Mouse (Mus musculus) stomach, embryonic 15.5 days (tissue): Measurements from ENCODE around the gene Mapk8ip1. TPM values are rescaled to one million over a fixed set of nuclear protein-coding genes. Genes with fewer than 3 reads are reported as not detected.

Experiments
- ATAC-seq: fragments of 200-750 bp; cut with Nextera tagmentation; 2 replicates; pipeline ENCODE4 v1.8.0; 2017; ENCODE audit warnings: low read depth, moderate number of reproducible peaks, moderate TSS enrichment; ENCODE audit not compliant: insufficient read depth, low FRiP score
- H3K27ac ChIP-seq: fragments of 300-500 bp; sonication (generic); 2 replicates; pipeline ENCODE4 v1.5.1; 2015; ENCODE audit warnings: mild to moderate bottlenecking, inconsistent platforms
- H3K27me3 ChIP-seq: fragments of 300-500 bp; sonication (generic); replicated peaks from 2 replicates; pipeline ENCODE4 v1.6.1; 2015; ENCODE audit warnings: inconsistent platforms
- H3K36me3 ChIP-seq: fragments of 300-500 bp; sonication (generic); 2 replicates; pipeline ENCODE4 v1.6.1; 2015; ENCODE audit warnings: inconsistent platforms
- H3K4me1 ChIP-seq: fragments of 300-500 bp; sonication (generic); 2 replicates; pipeline ENCODE4 v1.6.1; 2015; ENCODE audit warnings: inconsistent platforms
- H3K4me2 ChIP-seq: fragments of 300-500 bp; sonication (generic); 2 replicates; pipeline ENCODE4 v1.6.1; 2015; ENCODE audit warnings: mild to moderate bottlenecking, inconsistent platforms
- H3K4me3 ChIP-seq: fragments of 300-500 bp; sonication (generic); replicated peaks from 2 replicates; pipeline ENCODE4 v1.5.1; 2015; ENCODE audit warnings: inconsistent platforms
- H3K9ac ChIP-seq: fragments of 300-500 bp; sonication (generic); 2 replicates; pipeline ENCODE4 v1.6.1; 2015; ENCODE audit warnings: inconsistent platforms
- H3K9me3 ChIP-seq: fragments of 300-500 bp; sonication (generic); 2 replicates; pipeline ENCODE4 v1.6.1; 2016; ENCODE audit warnings: inconsistent platforms
- WGBS: fragments of 180-500 bp; shearing (Covaris S2); methylation state at CpG from one replicate; pipeline ENCODE4 v1.1.7; 2015; 5-methylcytosine and 5-hydroxymethylcytosine counted together
- polyA plus RNA-seq: library from polyadenylated mRNA; unstranded; fragments of >200 nt; fragmentation: Nextera tagmentation; extraction: Ambion mirVana; gene quantifications from 2 replicates; pipeline ENCODE4 v1.2.1, GENCODE M21; 2015

The Mapk8ip1 gene
- polyA plus RNA-seq, 1 experiment from 2014 or later: 23.4 TPM

GRCm38 (mm10) chr2:92365568-92365967 is 35.5 kb downstream of the Mapk8ip1 start:
- H3K4me3 ChIP-seq: no peak overlapping the region
- H3K27me3 ChIP-seq: 0 out of 2 replicates have a peak, but pooled peaks cover 4% of the 10 kb centered on the region
- peaks cover 7% of the 10 kb centered on the region for H3K4me1 ChIP-seq
- peaks cover 16% of the 10 kb centered on the region for H3K36me3 ChIP-seq
- H3K4me2 ChIP-seq: no peak overlapping the region
- WGBS: 85% methylated on average over 10 of the region's 10 CpGs
- no peaks in the 10 kb centered on the region for H3K9me3 ChIP-seq
- no peak overlapping the region for H3K9ac ChIP-seq
- no peak for ATAC-seq
- H3K27ac ChIP-seq: no peak overlapping the region

GRCm38 (mm10) chr2:92364086-92364485 is 37.0 kb downstream of the Mapk8ip1 start:
- WGBS: 86% methylated on average over 4 of the region's 4 CpGs
- peaks cover 21% of the 10 kb centered on the region for H3K36me3 ChIP-seq
- peaks cover 5% of the 10 kb centered on the region; the same call in 1 of the 2 replicates for H3K4me1 ChIP-seq
- no peak overlapping the region for H3K4me3 ChIP-seq
- H3K27me3 ChIP-seq: 0 out of 2 replicates have a peak, but pooled peaks cover 1% of the 10 kb centered on the region
- H3K9ac ChIP-seq: no peak overlapping the region
- no peaks in the 10 kb centered on the region for H3K9me3 ChIP-seq
- H3K27ac ChIP-seq: no peak overlapping the region
- no peak overlapping the region for H3K4me2 ChIP-seq
- ATAC-seq: no peak

GRCm38 (mm10) chr2:92362571-92363228 is 38.4 kb downstream of the Mapk8ip1 start:
- H3K4me3 ChIP-seq: no peak overlapping the region
- H3K4me2 ChIP-seq: no peak overlapping the region
- H3K27me3 ChIP-seq: no peaks in the 10 kb centered on the region
- peaks cover 28% of the 10 kb centered on the region for H3K36me3 ChIP-seq
- H3K9me3 ChIP-seq: no peaks in the 10 kb centered on the region
- no peak overlapping the region for H3K27ac ChIP-seq
- H3K4me1 ChIP-seq: peaks cover 5% of the 10 kb centered on the region; the same call in 1 of the 2 replicates
- WGBS: 97% methylated on average over 6 of the region's 6 CpGs
- no peak for ATAC-seq
- no peak overlapping the region for H3K9ac ChIP-seq

- peaks cover 36% of the 10 kb centered on the region for H3K36me3 ChIP-seq
- H3K27ac ChIP-seq: no peak overlapping the region
- H3K4me3 ChIP-seq: no peak overlapping the region
- no peaks in the 10 kb centered on the region for H3K9me3 ChIP-seq
- H3K9ac ChIP-seq: no peak overlapping the region
- ATAC-seq: no peak
- 85% methylated on average over 8 of the region's 8 CpGs for WGBS
- H3K27me3 ChIP-seq: no peaks in the 10 kb centered on the region
- no peak overlapping the region for H3K4me2 ChIP-seq
- H3K4me1 ChIP-seq: peaks cover 5% of the 10 kb centered on the region; the same call in 1 of the 2 replicates
These were observed 39.3 kb downstream of the Mapk8ip1 start for GRCm38 (mm10) chr2:92361795-92362194.

- Histone ChIP-seq H3K4me3 (no peak overlapping the region), H3K9me3 (no peaks in the 10 kb centered on the region), H3K4me1 (peaks cover 5% of the 10 kb centered on the region; the same call in 1 of the 2 replicates), H3K27me3 (no peaks in the 10 kb centered on the region), H3K4me2 (no peak overlapping the region), H3K9ac (no peak overlapping the region), H3K27ac (no peak overlapping the region), H3K36me3 (peaks cover 34% of the 10 kb centered on the region)
- peak; percentile 66; the same call in 1 of the 2 replicates for ATAC-seq
- 28% methylated on average over 12 of the region's 12 CpGs for WGBS
These were observed 40.2 kb downstream of the Mapk8ip1 start for GRCm38 (mm10) chr2:92360893-92361292.

- Histone ChIP-seq H3K9me3 (no peaks in the 10 kb centered on the region), H3K4me1 (peaks cover 5% of the 10 kb centered on the region; the same call in 1 of the 2 replicates), H3K4me3 (no peak overlapping the region), H3K4me2 (no peak overlapping the region), H3K36me3 (peaks cover 34% of the 10 kb centered on the region), H3K27ac (no peak overlapping the region), H3K27me3 (no peaks in the 10 kb centered on the region), H3K9ac (no peak overlapping the region)
- WGBS: 72% methylated on average over 25 of the region's 25 CpGs
- no peak for ATAC-seq
These were observed 40.8 kb downstream of the Mapk8ip1 start for GRCm38 (mm10) chr2:92360186-92360823.

GRCm38 (mm10) chr2:92359301-92359700 is 41.8 kb downstream of the Mapk8ip1 start:
- Histone ChIP-seq H3K9ac (no peak overlapping the region), H3K4me3 (no peak overlapping the region), H3K9me3 (no peaks in the 10 kb centered on the region), H3K36me3 (peaks cover 34% of the 10 kb centered on the region), H3K27me3 (no peaks in the 10 kb centered on the region), H3K4me1 (peaks cover 5% of the 10 kb centered on the region; the same call in 1 of the 2 replicates), H3K27ac (no peak overlapping the region), H3K4me2 (no peak overlapping the region)
- ATAC-seq: no peak
- 86% methylated on average over 2 of the region's 2 CpGs for WGBS

- Histone ChIP-seq H3K4me2 (no peak overlapping the region), H3K27ac (no peak overlapping the region), H3K27me3 (no peaks in the 10 kb centered on the region), H3K4me3 (no peak overlapping the region), H3K9ac (no peak overlapping the region), H3K36me3 (peaks cover 37% of the 10 kb centered on the region), H3K4me1 (no peaks in the 10 kb centered on the region), H3K9me3 (no peaks in the 10 kb centered on the region)
- 58% methylated on average over 6 of the region's 6 CpGs for WGBS
- ATAC-seq: no peak
These were observed 46.8 kb downstream of the Mapk8ip1 start for GRCm38 (mm10) chr2:92354224-92354623.

GRCm38 (mm10) chr2:92353402-92353801 is 47.7 kb downstream of the Mapk8ip1 start:
- H3K9ac ChIP-seq: no peak overlapping the region
- no peaks in the 10 kb centered on the region for H3K9me3 ChIP-seq
- no peaks in the 10 kb centered on the region for H3K4me1 ChIP-seq
- H3K4me2 ChIP-seq: no peak overlapping the region
- WGBS: 78% methylated on average over 5 of the region's 5 CpGs
- no peak for ATAC-seq
- no peaks in the 10 kb centered on the region for H3K27me3 ChIP-seq
- H3K4me3 ChIP-seq: no peak overlapping the region
- no peak overlapping the region for H3K27ac ChIP-seq
- H3K36me3 ChIP-seq: peaks cover 32% of the 10 kb centered on the region

GRCm38 (mm10) chr2:92350686-92351085 is 50.4 kb downstream of the Mapk8ip1 start:
- no peak overlapping the region for H3K9ac ChIP-seq
- no peak overlapping the region for H3K4me3 ChIP-seq
- no peak for ATAC-seq
- no peaks in the 10 kb centered on the region for H3K9me3 ChIP-seq
- H3K4me1 ChIP-seq: no peaks in the 10 kb centered on the region
- H3K27me3 ChIP-seq: no peaks in the 10 kb centered on the region
- no peak overlapping the region for H3K4me2 ChIP-seq
- 53% methylated on average over 5 of the region's 5 CpGs for WGBS
- peaks cover 27% of the 10 kb centered on the region for H3K36me3 ChIP-seq
- H3K27ac ChIP-seq: no peak overlapping the region

- Histone ChIP-seq H3K4me3 (no peak overlapping the region), H3K27me3 (no peaks in the 10 kb centered on the region), H3K9ac (no peak overlapping the region), H3K4me1 (no peaks in the 10 kb centered on the region), H3K9me3 (no peaks in the 10 kb centered on the region), H3K4me2 (no peak overlapping the region), H3K36me3 (peaks cover 27% of the 10 kb centered on the region), H3K27ac (no peak overlapping the region)
- 53% methylated on average over 6 of the region's 6 CpGs for WGBS
- ATAC-seq: no peak
These were observed 51.3 kb downstream of the Mapk8ip1 start for GRCm38 (mm10) chr2:92349589-92350425.

- Histone ChIP-seq H3K36me3 (peaks cover 23% of the 10 kb centered on the region), H3K4me3 (no peak overlapping the region), H3K9ac (no peak overlapping the region), H3K27ac (no peak overlapping the region), H3K4me1 (no peaks in the 10 kb centered on the region), H3K9me3 (no peaks in the 10 kb centered on the region), H3K4me2 (no peak overlapping the region), H3K27me3 (no peaks in the 10 kb centered on the region)
- no peak for ATAC-seq
- WGBS: 91% methylated on average over 2 of the region's 2 CpGs
These were observed 53.9 kb downstream of the Mapk8ip1 start for GRCm38 (mm10) chr2:92347191-92347590.
